Mouse (Mus musculus): ENCODE measurements around the gene Cyp2b23. TPM values are rescaled to one million over a fixed set of nuclear protein-coding genes. Genes with fewer than 3 reads are reported as not detected.
"Not testable (repeated sequence)": the region's sequence is repeated elsewhere in the genome, so short reads cannot be mapped to it uniquely, and the experiment has no call there.

Cyp2b23 gene
- polyA plus RNA-seq (2014; fragmentation: Nextera tagmentation; extraction: Ambion mirVana): not detected in 2 replicates

- H3K4me3 ChIP-seq (ENCODE audit: low read depth, low read length): no peak within 1 kb of the TSS
Observed at GRCm38 (mm10) chr7:26686337-26686736, at the start of gene Cyp2b23. Gene Cyp2b23 (minus strand): TSS chr7:26686437.

GRCm38 (mm10) chr7:26711061-26711460 lies 24.8 kb upstream of the Cyp2b23 start:
- Histone ChIP-seq H3K36me3 (ENCODE audit: control insufficient read depth, insufficient read depth, low read length) (no peaks in the 10 kb centered on the region), H3K4me2 (ENCODE audit: low read depth) (no peak overlapping the region), H3K4me1 (ENCODE audit: control insufficient read depth, insufficient read depth, low read length) (no peaks in the 10 kb centered on the region), H3K9me3 (ENCODE audit: control insufficient read depth, low read length) (0 out of 2 replicates have a peak, but pooled peaks cover 3% of the 10 kb centered on the region), H3K9ac (ENCODE audit: low read length) (no peak overlapping the region), H3K27ac (ENCODE audit: low read depth, low read length) (no peak overlapping the region), H3K27me3 (ENCODE audit: control insufficient read depth, insufficient read depth, low read length) (no peaks in the 10 kb centered on the region), H3K4me3 (ENCODE audit: low read depth, low read length) (no peak overlapping the region)
- 86% methylated on average over 11 of the region's 11 CpGs for WGBS
- ATAC-seq (ENCODE audit: insufficient read depth, low FRiP score, low TSS enrichment) (no peak), DNase-seq (ENCODE audit: low spot score) (no peak)

More at GRCm38 (mm10) chr7:26686337-26686736, at the start of gene Cyp2b23:
- DNase-seq (ENCODE audit: low spot score) (no peak), ATAC-seq (ENCODE audit: insufficient read depth, low FRiP score, low TSS enrichment) (no peak)
- H3K4me1 ChIP-seq (ENCODE audit: control insufficient read depth, insufficient read depth, low read length): no peaks in the 10 kb centered on the region
- H3K9me3 ChIP-seq (ENCODE audit: control insufficient read depth, low read length): no peaks in the 10 kb centered on the region; the same call in 1 of the 2 replicates
- H3K9ac ChIP-seq (ENCODE audit: low read length): no peak within 1 kb of the TSS
- H3K27ac ChIP-seq (ENCODE audit: low read depth, low read length): no peak within 1 kb of the TSS
- no peak within 1 kb of the TSS for H3K4me2 ChIP-seq (ENCODE audit: low read depth)
- H3K27me3 ChIP-seq (ENCODE audit: control insufficient read depth, insufficient read depth, low read length): no peaks in the 10 kb centered on the region
- 82% methylated on average over 4 of the region's 4 CpGs for WGBS
- H3K36me3 ChIP-seq (ENCODE audit: control insufficient read depth, insufficient read depth, low read length): no peaks in the 10 kb centered on the region

GRCm38 (mm10) chr7:26707061-26707460 lies 20.8 kb upstream of the Cyp2b23 start:
- no peaks in the 10 kb centered on the region for H3K4me1 ChIP-seq (ENCODE audit: control insufficient read depth, insufficient read depth, low read length)
- H3K9me3 ChIP-seq (ENCODE audit: control insufficient read depth, low read length): no peaks in the 10 kb centered on the region
- H3K4me3 ChIP-seq (ENCODE audit: low read depth, low read length): no peak overlapping the region
- no peak overlapping the region for H3K27ac ChIP-seq (ENCODE audit: low read depth, low read length)
- DNase-seq (ENCODE audit: low spot score): no peak
- H3K27me3 ChIP-seq (ENCODE audit: control insufficient read depth, insufficient read depth, low read length): no peaks in the 10 kb centered on the region
- no peak overlapping the region for H3K4me2 ChIP-seq (ENCODE audit: low read depth)
- ATAC-seq (ENCODE audit: insufficient read depth, low FRiP score, low TSS enrichment): no peak
- no peaks in the 10 kb centered on the region for H3K36me3 ChIP-seq (ENCODE audit: control insufficient read depth, insufficient read depth, low read length)
- no peak overlapping the region for H3K9ac ChIP-seq (ENCODE audit: low read length)
- 36% methylated on average over 11 of the region's 11 CpGs for WGBS

- H3K27ac ChIP-seq (ENCODE audit: low read depth, low read length); H3K9me3 ChIP-seq (ENCODE audit: control insufficient read depth, low read length); H3K36me3 ChIP-seq (ENCODE audit: control insufficient read depth, insufficient read depth, low read length); H3K27me3 ChIP-seq (ENCODE audit: control insufficient read depth, insufficient read depth, low read length); H3K4me1 ChIP-seq (ENCODE audit: control insufficient read depth, insufficient read depth, low read length); DNase-seq (ENCODE audit: low spot score); H3K4me3 ChIP-seq (ENCODE audit: low read depth, low read length); H3K9ac ChIP-seq (ENCODE audit: low read length); ATAC-seq (ENCODE audit: insufficient read depth, low FRiP score, low TSS enrichment); H3K4me2 ChIP-seq (ENCODE audit: low read depth): not testable (repeated sequence)
- WGBS: 47% methylated on average over 6 of the region's 6 CpGs
Observed at GRCm38 (mm10) chr7:26706191-26706590, 20.0 kb upstream of the Cyp2b23 start.

- WGBS: 81% methylated on average over 4 of the region's 4 CpGs
- ATAC-seq (ENCODE audit: insufficient read depth, low FRiP score, low TSS enrichment): no peak
- no peak overlapping the region for H3K27ac ChIP-seq (ENCODE audit: low read depth, low read length)
- no peak for DNase-seq (ENCODE audit: low spot score)
- H3K4me1 ChIP-seq (ENCODE audit: control insufficient read depth, insufficient read depth, low read length): no peaks in the 10 kb centered on the region
- no peak overlapping the region for H3K4me3 ChIP-seq (ENCODE audit: low read depth, low read length)
- H3K9ac ChIP-seq (ENCODE audit: low read length): no peak overlapping the region
- H3K9me3 ChIP-seq (ENCODE audit: control insufficient read depth, low read length): no peaks in the 10 kb centered on the region
- no peaks in the 10 kb centered on the region for H3K36me3 ChIP-seq (ENCODE audit: control insufficient read depth, insufficient read depth, low read length)
- no peaks in the 10 kb centered on the region for H3K27me3 ChIP-seq (ENCODE audit: control insufficient read depth, insufficient read depth, low read length)
- no peak overlapping the region for H3K4me2 ChIP-seq (ENCODE audit: low read depth)
Observed at GRCm38 (mm10) chr7:26700151-26700550, 13.9 kb upstream of the Cyp2b23 start.

- H3K9me3 ChIP-seq (ENCODE audit: control insufficient read depth, low read length): no peaks in the 10 kb centered on the region; the same call in 1 of the 2 replicates
- H3K36me3 ChIP-seq (ENCODE audit: control insufficient read depth, insufficient read depth, low read length): no peaks in the 10 kb centered on the region
- no peak overlapping the region for H3K4me3 ChIP-seq (ENCODE audit: low read depth, low read length)
- no peak overlapping the region for H3K27ac ChIP-seq (ENCODE audit: low read depth, low read length)
- H3K9ac ChIP-seq (ENCODE audit: low read length): no peak overlapping the region
- no peaks in the 10 kb centered on the region for H3K27me3 ChIP-seq (ENCODE audit: control insufficient read depth, insufficient read depth, low read length)
- WGBS: 79% methylated on average over 2 of the region's 2 CpGs
- no peak overlapping the region for H3K4me2 ChIP-seq (ENCODE audit: low read depth)
- ATAC-seq (ENCODE audit: insufficient read depth, low FRiP score, low TSS enrichment): no peak
- no peak for DNase-seq (ENCODE audit: low spot score)
- no peaks in the 10 kb centered on the region for H3K4me1 ChIP-seq (ENCODE audit: control insufficient read depth, insufficient read depth, low read length)
Observed at GRCm38 (mm10) chr7:26685713-26686112, 524 bp downstream of the Cyp2b23 start.

- 40% methylated on average over 2 of the region's 2 CpGs for WGBS
- ATAC-seq (ENCODE audit: insufficient read depth, low FRiP score, low TSS enrichment); H3K9me3 ChIP-seq (ENCODE audit: control insufficient read depth, low read length); H3K4me2 ChIP-seq (ENCODE audit: low read depth); H3K27ac ChIP-seq (ENCODE audit: low read depth, low read length); H3K4me3 ChIP-seq (ENCODE audit: low read depth, low read length); H3K36me3 ChIP-seq (ENCODE audit: control insufficient read depth, insufficient read depth, low read length); H3K27me3 ChIP-seq (ENCODE audit: control insufficient read depth, insufficient read depth, low read length); H3K4me1 ChIP-seq (ENCODE audit: control insufficient read depth, insufficient read depth, low read length); H3K9ac ChIP-seq (ENCODE audit: low read length); DNase-seq (ENCODE audit: low spot score): not testable (repeated sequence)
Observed at GRCm38 (mm10) chr7:26667466-26667865, 18.8 kb downstream of the Cyp2b23 start.

GRCm38 (mm10) chr7:26666011-26666410 lies 20.2 kb downstream of the Cyp2b23 start:
- 87% methylated on average over 5 of the region's 5 CpGs for WGBS
- no peaks in the 10 kb centered on the region for H3K36me3 ChIP-seq (ENCODE audit: control insufficient read depth, insufficient read depth, low read length)
- H3K4me1 ChIP-seq (ENCODE audit: control insufficient read depth, insufficient read depth, low read length): no peaks in the 10 kb centered on the region
- H3K27me3 ChIP-seq (ENCODE audit: control insufficient read depth, insufficient read depth, low read length): no peaks in the 10 kb centered on the region
- DNase-seq (ENCODE audit: low spot score) (no peak), ATAC-seq (ENCODE audit: insufficient read depth, low FRiP score, low TSS enrichment) (no peak)
- no peak overlapping the region for H3K9ac ChIP-seq (ENCODE audit: low read length)
- no peaks in the 10 kb centered on the region; the same call in 1 of the 2 replicates for H3K9me3 ChIP-seq (ENCODE audit: control insufficient read depth, low read length)
- no peak overlapping the region for H3K27ac ChIP-seq (ENCODE audit: low read depth, low read length)
- H3K4me3 ChIP-seq (ENCODE audit: low read depth, low read length): no peak overlapping the region
- H3K4me2 ChIP-seq (ENCODE audit: low read depth): no peak overlapping the region

- not testable (repeated sequence) for DNase-seq (ENCODE audit: low spot score); H3K4me2 ChIP-seq (ENCODE audit: low read depth); H3K9me3 ChIP-seq (ENCODE audit: control insufficient read depth, low read length); H3K36me3 ChIP-seq (ENCODE audit: control insufficient read depth, insufficient read depth, low read length); H3K4me3 ChIP-seq (ENCODE audit: low read depth, low read length); H3K4me1 ChIP-seq (ENCODE audit: control insufficient read depth, insufficient read depth, low read length); H3K9ac ChIP-seq (ENCODE audit: low read length); ATAC-seq (ENCODE audit: insufficient read depth, low FRiP score, low TSS enrichment); H3K27ac ChIP-seq (ENCODE audit: low read depth, low read length); H3K27me3 ChIP-seq (ENCODE audit: control insufficient read depth, insufficient read depth, low read length)
- 91% methylated on average over 1 of the region's 1 CpGs for WGBS
Observed at GRCm38 (mm10) chr7:26618364-26618763, 67.9 kb downstream of the Cyp2b23 start, which contains the start of gene Vmn1r185. Gene Vmn1r185 (minus strand): TSS chr7:26618464.

Measured in neural tube, embryonic 11.5 days (tissue).